Mouse (Mus musculus): Measurements from ENCODE around the gene Lrrc4c. TPM values are rescaled to one million over a fixed set of nuclear protein-coding genes. Genes with fewer than 3 reads are reported as not detected.

Lrrc4c gene
- total RNA-seq, 1 experiment, result 0.09 TPM

- in situ Hi-C loops (cut with MboI; ENCODE audit: low sequenced_read_pairs in 2 of 2, unreplicated experiment in 2 of 2), result no loop called here
- H3K36me3 ChIP-seq (ENCODE audit: control insufficient read depth, insufficient read depth, low read length, poor library complexity, severe bottlenecking), result no peaks in the 10 kb centered on the region
- no peak overlapping the region for H3K9ac ChIP-seq (ENCODE audit: insufficient read depth, low read depth, low read length, poor library complexity, severe bottlenecking)
- TF ChIP-seq HCFC1 (IDR thresholded peaks at IDR 0.05; ENCODE audit: borderline replicate concordance, insufficient read depth, low read length) (no peak), MAFK (IDR thresholded peaks at IDR 0.05; ENCODE audit: insufficient read depth, low read depth, low read length) (no peak), ZC3H11A (IDR thresholded peaks at IDR 0.05; ENCODE audit: borderline replicate concordance, low read depth, low read length) (no peak), CHD2 (IDR thresholded peaks at IDR 0.05; ENCODE audit: low read depth, low read length) (no peak), ZNF384 (IDR thresholded peaks at IDR 0.05; ENCODE audit: low read depth, low read length) (no peak)
- H3K9me3 ChIP-seq (ENCODE audit: control insufficient read depth, insufficient read depth, low read depth, low read length), result no peaks in the 10 kb centered on the region
- no peaks in the 10 kb centered on the region for H3K4me1 ChIP-seq (ENCODE audit: control insufficient read depth in 2 of 2, insufficient read depth in 2 of 2, low read length in 2 of 2, poor library complexity in 1 of 2)
- no peak for DNase-seq (ENCODE audit: low read depth, low spot score)
- H3K4me3 ChIP-seq (ENCODE audit: insufficient read depth in 1 of 2, low read depth in 1 of 2, low read length in 2 of 2, poor library complexity in 1 of 2, severe bottlenecking in 1 of 2), result no peak overlapping the region
- no peak overlapping the region for H3K27ac ChIP-seq (ENCODE audit: insufficient read depth, low read depth, low read length, poor library complexity, severe bottlenecking)
These were observed 1207.1 kb downstream of the Lrrc4c start for GRCm38 (mm10) chr2:97525107-97525506.

- in situ Hi-C loops (cut with MboI; ENCODE audit: low sequenced_read_pairs in 2 of 2, unreplicated experiment in 2 of 2), result no loop called here
These were observed 1212.7 kb downstream of the Lrrc4c start for GRCm38 (mm10) chr2:97530622-97531021.

GRCm38 (mm10) chr2:97543691-97544672, 1226.0 kb downstream of the Lrrc4c start:
- Histone ChIP-seq H3K36me3 (ENCODE audit: control insufficient read depth, insufficient read depth, low read length, poor library complexity, severe bottlenecking) (no peaks in the 10 kb centered on the region), H3K4me1 (ENCODE audit: control insufficient read depth in 2 of 2, insufficient read depth in 2 of 2, low read length in 2 of 2, poor library complexity in 1 of 2) (no peaks in the 10 kb centered on the region), H3K27ac (ENCODE audit: insufficient read depth, low read depth, low read length, poor library complexity, severe bottlenecking) (no peak overlapping the region), H3K4me3 (ENCODE audit: insufficient read depth in 1 of 2, low read depth in 1 of 2, low read length in 2 of 2, poor library complexity in 1 of 2, severe bottlenecking in 1 of 2) (no peak overlapping the region), H3K9me3 (ENCODE audit: control insufficient read depth, insufficient read depth, low read depth, low read length) (no peaks in the 10 kb centered on the region), H3K9ac (ENCODE audit: insufficient read depth, low read depth, low read length, poor library complexity, severe bottlenecking) (no peak overlapping the region)
- in situ Hi-C loops (cut with MboI; ENCODE audit: low sequenced_read_pairs in 2 of 2, unreplicated experiment in 2 of 2), result no loop called here
- no peak for TF ChIP-seq ZNF384 (IDR thresholded peaks at IDR 0.05; ENCODE audit: low read depth, low read length)
- no peak for TF ChIP-seq HCFC1 (IDR thresholded peaks at IDR 0.05; ENCODE audit: borderline replicate concordance, insufficient read depth, low read length)
- TF ChIP-seq ZC3H11A (IDR thresholded peaks at IDR 0.05; ENCODE audit: borderline replicate concordance, low read depth, low read length), result no peak
- DNase-seq (ENCODE audit: low read depth, low spot score), result no peak

More at GRCm38 (mm10) chr2:97530622-97531021, 1212.7 kb downstream of the Lrrc4c start:
- H3K4me3 ChIP-seq (ENCODE audit: insufficient read depth in 1 of 2, low read depth in 1 of 2, low read length in 2 of 2, poor library complexity in 1 of 2, severe bottlenecking in 1 of 2), result no peak overlapping the region
- no peaks in the 10 kb centered on the region for H3K4me1 ChIP-seq (ENCODE audit: control insufficient read depth in 2 of 2, insufficient read depth in 2 of 2, low read length in 2 of 2, poor library complexity in 1 of 2)
- H3K9me3 ChIP-seq (ENCODE audit: control insufficient read depth, insufficient read depth, low read depth, low read length), result no peaks in the 10 kb centered on the region
- no peak for DNase-seq (ENCODE audit: low read depth, low spot score)
- no peak overlapping the region for H3K9ac ChIP-seq (ENCODE audit: insufficient read depth, low read depth, low read length, poor library complexity, severe bottlenecking)
- no peaks in the 10 kb centered on the region for H3K36me3 ChIP-seq (ENCODE audit: control insufficient read depth, insufficient read depth, low read length, poor library complexity, severe bottlenecking)
- TF ChIP-seq ZNF384 (IDR thresholded peaks at IDR 0.05; ENCODE audit: low read depth, low read length) (no peak), MAFK (IDR thresholded peaks at IDR 0.05; ENCODE audit: insufficient read depth, low read depth, low read length) (no peak), HCFC1 (IDR thresholded peaks at IDR 0.05; ENCODE audit: borderline replicate concordance, insufficient read depth, low read length) (no peak), CHD2 (IDR thresholded peaks at IDR 0.05; ENCODE audit: low read depth, low read length) (no peak), ZC3H11A (IDR thresholded peaks at IDR 0.05; ENCODE audit: borderline replicate concordance, low read depth, low read length) (no peak)
- H3K27ac ChIP-seq (ENCODE audit: insufficient read depth, low read depth, low read length, poor library complexity, severe bottlenecking), result no peak overlapping the region

GRCm38 (mm10) chr2:97544673-97545071, 1226.7 kb downstream of the Lrrc4c start:
- H3K36me3 ChIP-seq (ENCODE audit: control insufficient read depth, insufficient read depth, low read length, poor library complexity, severe bottlenecking), result no peaks in the 10 kb centered on the region
- no peak overlapping the region for H3K27ac ChIP-seq (ENCODE audit: insufficient read depth, low read depth, low read length, poor library complexity, severe bottlenecking)
- no peak for DNase-seq (ENCODE audit: low read depth, low spot score)
- no peaks in the 10 kb centered on the region for H3K4me1 ChIP-seq (ENCODE audit: control insufficient read depth in 2 of 2, insufficient read depth in 2 of 2, low read length in 2 of 2, poor library complexity in 1 of 2)
- in situ Hi-C loops (cut with MboI; ENCODE audit: low sequenced_read_pairs in 2 of 2, unreplicated experiment in 2 of 2), result no loop called here
- H3K9ac ChIP-seq (ENCODE audit: insufficient read depth, low read depth, low read length, poor library complexity, severe bottlenecking), result no peak overlapping the region
- TF ChIP-seq ZC3H11A (IDR thresholded peaks at IDR 0.05; ENCODE audit: borderline replicate concordance, low read depth, low read length) (no peak), HCFC1 (IDR thresholded peaks at IDR 0.05; ENCODE audit: borderline replicate concordance, insufficient read depth, low read length) (no peak), CHD2 (IDR thresholded peaks at IDR 0.05; ENCODE audit: low read depth, low read length) (no peak), MAFK (IDR thresholded peaks at IDR 0.05; ENCODE audit: insufficient read depth, low read depth, low read length) (no peak), ZNF384 (IDR thresholded peaks at IDR 0.05; ENCODE audit: low read depth, low read length) (no peak)
- no peaks in the 10 kb centered on the region for H3K9me3 ChIP-seq (ENCODE audit: control insufficient read depth, insufficient read depth, low read depth, low read length)
- H3K4me3 ChIP-seq (ENCODE audit: insufficient read depth in 1 of 2, low read depth in 1 of 2, low read length in 2 of 2, poor library complexity in 1 of 2, severe bottlenecking in 1 of 2), result no peak overlapping the region

Measured in ES-E14 (cell line).